Mouse (Mus musculus) kidney, adult 2 months (tissue): ENCODE results near the gene Art2b.

Experiments used
- CTCF ChIP-seq: fragments of 200-500 bp; conservative IDR thresholded peaks from 2 replicates; pipeline ENCODE4 v1.5.1; 2011; ENCODE audit warnings: low read depth, mild to moderate bottlenecking, control low read depth, low read length, moderate library complexity, mixed read lengths; ENCODE audit not compliant: insufficient read depth, insufficient read length
- POLR2A ChIP-seq: fragments of 200-500 bp; IDR thresholded peaks from one replicate; pipeline ENCODE4 v1.6.1; 2011; ENCODE audit warnings: low read depth, low read length, control low read depth

DNA sequence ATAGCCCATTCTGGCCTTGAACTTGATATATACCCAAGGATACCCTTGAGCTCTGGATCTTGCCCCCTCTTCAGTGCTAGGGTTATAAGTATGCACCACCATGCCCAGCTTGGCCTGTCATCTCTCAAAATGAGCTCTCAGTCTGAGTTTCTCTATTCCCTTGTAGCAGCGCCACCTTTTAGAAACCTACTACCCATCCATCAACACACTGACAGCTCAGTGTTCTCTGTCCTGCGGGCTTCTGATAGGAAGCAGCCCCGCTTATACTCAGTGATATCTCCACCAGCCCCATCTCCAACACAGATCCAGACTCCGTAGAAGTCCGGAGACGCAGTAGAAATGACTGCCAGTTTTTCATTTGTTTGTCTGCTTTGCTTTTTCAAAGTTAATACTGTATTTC lies 38.9 kb upstream of the Art2b start:
- TF ChIP-seq POLR2A (no peak), CTCF (no peak)
